Mouse (Mus musculus): ENCODE measurements around the gene Slc35e2. TPM values are rescaled to one million over a fixed set of nuclear protein-coding genes. Genes with fewer than 3 reads are reported as not detected.

Slc35e2 gene
- polyA plus RNA-seq, 1 experiment from 2014 or later, result 21.4 TPM

GRCm38 (mm10) chr4:155672082-155672481 is 70.9 kb downstream of the Slc35e2 start:
- Histone ChIP-seq H3K4me3 (ENCODE audit: low read depth, low read length) (no peak overlapping the region), H3K27me3 (ENCODE audit: control insufficient read depth, insufficient read depth, low read length) (no peaks in the 10 kb centered on the region), H3K4me1 (ENCODE audit: control insufficient read depth, insufficient read depth, low read length) (0 out of 2 replicates have a peak, but pooled peaks cover 4% of the 10 kb centered on the region), H3K9me3 (ENCODE audit: control insufficient read depth, low read length) (no peaks in the 10 kb centered on the region), H3K27ac (ENCODE audit: low read depth, low read length) (no peak overlapping the region), H3K9ac (replicated peaks; ENCODE audit: low read depth, low read length) (no peak overlapping the region), H3K36me3 (ENCODE audit: control insufficient read depth, insufficient read depth, low read length) (no peaks in the 10 kb centered on the region), H3K4me2 (ENCODE audit: low read depth, low read length) (no peak overlapping the region)
- no peak for ATAC-seq (ENCODE audit: low read depth)
- 65% methylated on average over 2 of the region's 2 CpGs for WGBS

Other genes starting within 250 kb of the Slc35e2 start
- gene Prkcz, start 240.1 kb upstream of the Slc35e2 start, polyA plus RNA-seq (2014; fragmentation: Nextera tagmentation; extraction: Ambion mirVana), result 82.1 and 83.1 TPM in 2 replicates
- 0.13 and 0.41 TPM in 2 replicates for gene Gabrd, start 203.3 kb upstream of the Slc35e2 start, polyA plus RNA-seq (2014; fragmentation: Nextera tagmentation; extraction: Ambion mirVana)
- 4.5 and 4.8 TPM in 2 replicates for gene Cfap74, start 192.2 kb upstream of the Slc35e2 start, polyA plus RNA-seq (2014; fragmentation: Nextera tagmentation; extraction: Ambion mirVana)
- gene Tmem52, start 132.3 kb upstream of the Slc35e2 start, polyA plus RNA-seq (2014; fragmentation: Nextera tagmentation; extraction: Ambion mirVana), result not detected in 2 replicates
- gene Gnb1, start 110.1 kb upstream of the Slc35e2 start, polyA plus RNA-seq (2014; fragmentation: Nextera tagmentation; extraction: Ambion mirVana), result 1,136 and 1,158 TPM in 2 replicates
- 79.1 and 93.0 TPM in 2 replicates for gene Nadk, start 39.0 kb upstream of the Slc35e2 start, polyA plus RNA-seq (2014; fragmentation: Nextera tagmentation; extraction: Ambion mirVana)
- 46.7 and 54.1 TPM in 2 replicates for gene Cdk11b, start 23.4 kb downstream of the Slc35e2 start, polyA plus RNA-seq (2014; fragmentation: Nextera tagmentation; extraction: Ambion mirVana)
- not detected in 2 replicates for gene Gm10563, start 44.0 kb downstream of the Slc35e2 start, polyA plus RNA-seq (2014; fragmentation: Nextera tagmentation; extraction: Ambion mirVana)
- gene Mmp23, start 52.0 kb downstream of the Slc35e2 start, polyA plus RNA-seq (2014; fragmentation: Nextera tagmentation; extraction: Ambion mirVana), result 1.3 and 6.6 TPM in 2 replicates
- 35.5 and 36.8 TPM in 2 replicates for gene Mib2, start 67.8 kb downstream of the Slc35e2 start, polyA plus RNA-seq (2014; fragmentation: Nextera tagmentation; extraction: Ambion mirVana)
- 8.5 and 10.4 TPM in 2 replicates for gene Fndc10, start 92.9 kb downstream of the Slc35e2 start, polyA plus RNA-seq (2014; fragmentation: Nextera tagmentation; extraction: Ambion mirVana)
- gene Ssu72, start 103.4 kb downstream of the Slc35e2 start, polyA plus RNA-seq (2014; fragmentation: Nextera tagmentation; extraction: Ambion mirVana), result 172 and 179 TPM in 2 replicates
- 6.8 and 9.6 TPM in 2 replicates for gene Tmem240, start 133.4 kb downstream of the Slc35e2 start, polyA plus RNA-seq (2014; fragmentation: Nextera tagmentation; extraction: Ambion mirVana)
- 82.6 and 85.0 TPM in 2 replicates for gene Atad3a, start 159.7 kb downstream of the Slc35e2 start, polyA plus RNA-seq (2014; fragmentation: Nextera tagmentation; extraction: Ambion mirVana)
- gene Vwa1, start 173.3 kb downstream of the Slc35e2 start, polyA plus RNA-seq (2014; fragmentation: Nextera tagmentation; extraction: Ambion mirVana), result 17.4 and 23.1 TPM in 2 replicates
- gene Tmem88b, start 184.5 kb downstream of the Slc35e2 start, polyA plus RNA-seq (2014; fragmentation: Nextera tagmentation; extraction: Ambion mirVana), result 0.92 and 1.2 TPM in 2 replicates
- not detected in 2 replicates for gene Ankrd65, start 189.0 kb downstream of the Slc35e2 start, polyA plus RNA-seq (2014; fragmentation: Nextera tagmentation; extraction: Ambion mirVana)
- gene Mrpl20, start 201.5 kb downstream of the Slc35e2 start, polyA plus RNA-seq (2014; fragmentation: Nextera tagmentation; extraction: Ambion mirVana), result 258 and 275 TPM in 2 replicates
- 153 and 173 TPM in 2 replicates for gene Ccnl2, start 211.1 kb downstream of the Slc35e2 start, polyA plus RNA-seq (2014; fragmentation: Nextera tagmentation; extraction: Ambion mirVana)
- 120 and 127 TPM in 2 replicates for gene Aurkaip1, start 229.9 kb downstream of the Slc35e2 start, polyA plus RNA-seq (2014; fragmentation: Nextera tagmentation; extraction: Ambion mirVana)
- 9.6 and 24.0 TPM in 2 replicates for gene Mxra8, start 238.3 kb downstream of the Slc35e2 start, polyA plus RNA-seq (2014; fragmentation: Nextera tagmentation; extraction: Ambion mirVana)
- gene Dvl1, start 246.0 kb downstream of the Slc35e2 start, polyA plus RNA-seq (2014; fragmentation: Nextera tagmentation; extraction: Ambion mirVana), result 14.0 and 16.1 TPM in 2 replicates